Mouse (Mus musculus) lung, postnatal 0 days (tissue): ENCODE data around the gene Olfr735. TPM values are rescaled to one million over a fixed set of nuclear protein-coding genes. Genes with fewer than 3 reads are reported as not detected.

Experiments used
- ATAC-seq: fragments of 200-750 bp; cut with Nextera tagmentation; 2 replicates; pipeline ENCODE4 v1.8.0; 2017; ENCODE audit warnings: moderate library complexity
- DNase-seq: peaks from one replicate; pipeline ENCODE4 v3.0.0-alpha.2; 2016; ENCODE audit warnings: low spot score
- H3K27ac ChIP-seq: fragments of 300-500 bp; sonication (generic); 2 replicates; pipeline ENCODE4 v1.5.1; 2014; ENCODE audit warnings: antibody characterized with exemption, mild to moderate bottlenecking, low read length, mixed read lengths
- H3K27me3 ChIP-seq: fragments of 300-500 bp; sonication (generic); replicated peaks from 2 replicates; pipeline ENCODE4 v1.6.1; 2014; ENCODE audit warnings: low read length, mixed read lengths; ENCODE audit not compliant: insufficient read depth
- H3K36me3 ChIP-seq: fragments of 300-500 bp; sonication (generic); 2 replicates; pipeline ENCODE4 v1.6.1; 2014; ENCODE audit warnings: low read length, mixed read lengths; ENCODE audit not compliant: insufficient read depth
- H3K4me1 ChIP-seq: fragments of 300-500 bp; sonication (generic); 2 replicates; pipeline ENCODE4 v1.6.1; 2014; ENCODE audit warnings: antibody characterized with exemption, low read depth, low read length, mixed read lengths; ENCODE audit not compliant: insufficient read depth
- H3K4me2 ChIP-seq: fragments of 300-500 bp; sonication (generic); replicated peaks from 2 replicates; pipeline ENCODE4 v1.6.1; 2014; ENCODE audit warnings: low read depth, mild to moderate bottlenecking, low read length, moderate library complexity, mixed read lengths
- H3K4me3 ChIP-seq: fragments of 300-500 bp; sonication (generic); 2 replicates; pipeline ENCODE4 v1.5.1; 2014; ENCODE audit warnings: low read depth, low read length
- H3K9ac ChIP-seq: fragments of 300-500 bp; sonication (generic); replicated peaks from 2 replicates; pipeline ENCODE4 v1.6.1; 2014; ENCODE audit warnings: low read depth, mild to moderate bottlenecking
- H3K9me3 ChIP-seq: fragments of 300-500 bp; sonication (generic); 2 replicates; pipeline ENCODE4 v1.6.1; 2016; ENCODE audit warnings: low read length, mixed read lengths
- CTCF ChIP-seq: IDR thresholded peaks from 2 replicates; pipeline ENCODE4 v1.5.1; 2016; ENCODE audit warnings: antibody characterized with exemption, mild to moderate bottlenecking
- EP300 ChIP-seq: IDR thresholded peaks from 2 replicates; pipeline ENCODE4 v1.6.1; 2016; ENCODE audit warnings: antibody characterized with exemption, mild to moderate bottlenecking, control low read depth
- WGBS: fragments of 180-500 bp; shearing (Covaris S2); extraction: QIAGEN DNeasy Blood & Tissue Kit; methylation state at CpG from one replicate; pipeline ENCODE4 v1.1.7; 2014; 5-methylcytosine and 5-hydroxymethylcytosine counted together
- polyA plus RNA-seq: library from polyadenylated mRNA; unstranded; fragments of >200 nt; fragmentation: Nextera tagmentation; extraction: Ambion mirVana; gene quantifications from 2 replicates; pipeline ENCODE4 v1.2.1, GENCODE M21; 2015

The Olfr735 gene
- polyA plus RNA-seq, 1 experiment from 2014 or later = not detected

DNA sequence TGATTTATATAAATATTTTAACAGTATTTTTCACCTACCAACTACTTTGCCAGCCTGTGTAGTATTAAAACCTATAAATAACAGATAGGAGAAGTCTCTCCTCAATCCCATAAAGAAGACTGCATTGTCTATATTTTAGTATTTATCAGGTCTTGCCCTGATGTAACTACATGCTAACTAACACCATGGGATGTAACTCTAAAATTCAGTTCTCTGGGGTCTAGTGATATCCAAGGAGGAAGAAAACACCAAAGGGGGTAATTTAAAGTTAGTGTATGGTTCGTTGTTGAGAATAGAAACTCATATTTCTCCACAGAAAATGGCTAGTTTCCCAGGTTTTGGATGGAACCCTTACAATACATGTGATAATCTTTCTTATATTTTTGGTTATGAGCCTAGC is 22.0 kb downstream of the Olfr735 start, which contains the start of gene Olfr734:
Gene Olfr734 (minus strand): TSS at position 101 of the 400 bp plus-strand sequence.
- 36% methylated on average over 1 of the region's 1 CpGs for WGBS
- no peak within 1 kb of the TSS for H3K27ac ChIP-seq

DNA sequence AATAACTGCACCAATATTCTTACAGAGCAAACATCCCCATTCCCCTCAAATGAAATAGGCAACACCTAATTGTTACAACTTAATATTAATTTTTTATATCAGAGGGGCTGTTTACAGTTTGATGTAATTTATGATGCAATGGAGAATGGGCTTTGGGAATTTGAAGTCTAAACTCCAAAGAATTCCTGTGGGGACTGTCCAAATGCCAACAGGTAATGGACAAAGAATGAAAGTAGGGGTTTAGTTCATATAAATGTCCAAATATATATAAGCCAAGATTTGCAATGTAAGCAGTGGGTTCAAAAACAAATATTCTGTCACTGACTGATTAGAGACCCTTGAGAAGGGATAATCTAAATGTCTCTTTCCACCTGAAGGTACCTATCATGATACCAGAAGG is 47.2 kb downstream of the Olfr735 start, which contains the start of gene Olfr733:
Gene Olfr733 (minus strand): TSS at position 101 of the 400 bp plus-strand sequence.
- Histone ChIP-seq H3K4me1 (no peaks in the 10 kb centered on the region), H3K4me2 (no peak within 1 kb of the TSS), H3K36me3 (no peaks in the 10 kb centered on the region), H3K9ac (no peak within 1 kb of the TSS), H3K27ac (no peak within 1 kb of the TSS), H3K27me3 (no peaks in the 10 kb centered on the region), H3K9me3 (no peaks in the 10 kb centered on the region), H3K4me3 (no peak within 1 kb of the TSS)
- DNase-seq = no peak
- TF ChIP-seq EP300 = no peak
- no peak for TF ChIP-seq CTCF
- no peak for ATAC-seq

More for the DNA sequence above, 22.0 kb downstream of the Olfr735 start, which contains the start of gene Olfr734:
- no peaks in the 10 kb centered on the region for H3K27me3 ChIP-seq
- ATAC-seq (no peak), DNase-seq (no peak)
- H3K4me3 ChIP-seq = no peak within 1 kb of the TSS
- H3K36me3 ChIP-seq = no peaks in the 10 kb centered on the region
- no peak for TF ChIP-seq EP300
- TF ChIP-seq CTCF = no peak
- no peaks in the 10 kb centered on the region for H3K4me1 ChIP-seq
- H3K9me3 ChIP-seq = no peaks in the 10 kb centered on the region
- no peak within 1 kb of the TSS for H3K9ac ChIP-seq
- H3K4me2 ChIP-seq = no peak within 1 kb of the TSS

Other genes starting within 250 kb of the Olfr735 start
- not detected in 2 replicates for gene Olfr727, start 225.7 kb downstream of the Olfr735 start, polyA plus RNA-seq
- not detected in 2 replicates for gene Olfr728, start 206.2 kb downstream of the Olfr735 start, polyA plus RNA-seq
- gene Olfr729, start 196.0 kb downstream of the Olfr735 start, polyA plus RNA-seq = not detected in 2 replicates
- not detected in 2 replicates for gene Olfr730, start 160.7 kb downstream of the Olfr735 start, polyA plus RNA-seq
- not detected in 2 replicates for gene Olfr731, start 107.0 kb downstream of the Olfr735 start, polyA plus RNA-seq
- gene Olfr732, start 64.7 kb downstream of the Olfr735 start, polyA plus RNA-seq = not detected in 2 replicates
- gene Olfr733, start 47.4 kb downstream of the Olfr735 start, polyA plus RNA-seq = not detected in 2 replicates
- gene Olfr734, start 22.1 kb downstream of the Olfr735 start, polyA plus RNA-seq = not detected in 2 replicates
- 0.04 TPM in 1 of 2 replicates, not detected in the other for gene Tlr11, start 9.0 kb upstream of the Olfr735 start, polyA plus RNA-seq
- gene Olfr736, start 32.3 kb upstream of the Olfr735 start, polyA plus RNA-seq = not detected in 2 replicates
- not detected in 2 replicates for gene Olfr738, start 58.7 kb upstream of the Olfr735 start, polyA plus RNA-seq
- not detected in 2 replicates for gene Olfr739, start 69.8 kb upstream of the Olfr735 start, polyA plus RNA-seq
- gene Olfr740, start 96.7 kb upstream of the Olfr735 start, polyA plus RNA-seq = not detected in 2 replicates
- not detected in 2 replicates for gene Olfr741, start 123.9 kb upstream of the Olfr735 start, polyA plus RNA-seq
- gene Olfr742, start 154.7 kb upstream of the Olfr735 start, polyA plus RNA-seq = not detected in 2 replicates
- not detected in 2 replicates for gene Olfr743, start 173.0 kb upstream of the Olfr735 start, polyA plus RNA-seq